Mouse (Mus musculus): ENCODE measurements around the gene 4930415O20Rik. TPM values are rescaled to one million over a fixed set of nuclear protein-coding genes. Genes with fewer than 3 reads are reported as not detected.

The 4930415O20Rik gene
- polyA plus RNA-seq, 1 experiment = not detected

DNA sequence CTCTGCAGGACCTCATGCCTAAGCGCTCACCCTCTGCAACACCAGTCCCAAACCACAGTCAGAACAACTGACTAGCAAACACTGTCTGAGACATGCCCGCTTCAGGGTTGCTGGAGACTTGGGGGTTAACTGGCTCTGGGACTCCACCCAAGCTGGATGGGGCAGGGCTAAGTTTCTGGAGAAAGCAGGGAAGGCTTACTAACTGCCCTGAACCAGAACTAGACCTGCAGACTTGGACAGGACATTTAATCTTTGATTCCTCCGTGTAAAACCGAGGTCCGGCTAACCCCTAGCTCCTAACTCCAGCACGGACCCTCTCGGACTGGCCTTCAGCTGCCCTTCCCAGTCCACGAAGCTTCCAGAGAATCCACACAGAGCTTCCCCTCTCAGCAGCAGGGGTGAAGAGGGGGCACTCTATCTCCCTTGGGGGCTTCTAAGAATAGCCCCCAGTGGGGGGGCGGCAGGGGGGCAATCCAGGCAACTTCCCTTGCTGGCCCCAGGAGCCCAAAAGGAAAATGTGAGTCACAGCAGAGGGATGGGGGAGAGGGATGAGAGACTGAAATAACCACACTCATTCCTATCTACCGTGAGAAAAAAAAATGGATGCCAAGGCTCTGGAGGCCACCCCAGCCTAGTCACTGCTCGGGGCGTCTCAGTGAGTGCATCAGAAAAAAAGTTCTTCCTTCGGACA lies 31.5 kb downstream of the 4930415O20Rik start:
- no peak for TF ChIP-seq POLR2A (IDR thresholded peaks at IDR 0.05; ENCODE audit: borderline replicate concordance, low read depth, low read length)
- no peak for TF ChIP-seq CTCF (IDR thresholded peaks at IDR 0.05; ENCODE audit: low read depth, low read length)
- Histone ChIP-seq H3K4me3 (ENCODE audit: insufficient read depth, low read length) (no peak overlapping the region), H3K4me1 (ENCODE audit: control insufficient read depth, insufficient read depth, low read length) (no peaks in the 10 kb centered on the region), H3K27ac (ENCODE audit: insufficient read depth, low read depth, low read length) (no peak overlapping the region)

DNA sequence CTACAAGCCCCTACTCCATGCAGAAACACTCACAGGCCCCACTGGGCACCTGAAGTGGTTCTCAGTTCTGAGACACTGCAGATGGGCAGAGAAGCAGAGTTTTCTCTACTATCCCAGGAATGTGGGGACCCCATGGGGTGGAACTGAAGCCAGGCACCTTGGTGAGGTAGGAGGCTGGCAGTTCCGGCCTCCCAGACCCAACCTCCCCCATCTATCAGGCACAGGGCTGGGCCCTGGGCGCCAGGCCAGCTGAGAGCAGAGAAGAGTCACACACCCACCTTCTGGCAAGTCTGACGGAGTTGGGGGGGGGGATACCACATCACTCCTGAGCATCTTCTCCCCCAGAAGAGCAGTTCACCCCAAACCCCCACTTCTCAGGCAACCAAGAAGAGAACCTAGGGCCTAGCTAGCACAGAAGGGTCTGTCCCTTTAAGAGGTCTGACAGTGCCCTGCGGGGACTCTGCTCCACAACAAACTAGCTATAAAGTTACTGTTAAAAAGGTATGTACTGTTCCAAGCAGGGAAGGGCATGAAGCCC lies 32.2 kb downstream of the 4930415O20Rik start:
- Histone ChIP-seq H3K4me1 (ENCODE audit: control insufficient read depth, insufficient read depth, low read length) (no peaks in the 10 kb centered on the region), H3K4me3 (ENCODE audit: insufficient read depth, low read length) (no peak overlapping the region), H3K27ac (ENCODE audit: insufficient read depth, low read depth, low read length) (no peak overlapping the region)
- no peak for TF ChIP-seq POLR2A (IDR thresholded peaks at IDR 0.05; ENCODE audit: borderline replicate concordance, low read depth, low read length)
- TF ChIP-seq CTCF (IDR thresholded peaks at IDR 0.05; ENCODE audit: low read depth, low read length) = no peak

DNA sequence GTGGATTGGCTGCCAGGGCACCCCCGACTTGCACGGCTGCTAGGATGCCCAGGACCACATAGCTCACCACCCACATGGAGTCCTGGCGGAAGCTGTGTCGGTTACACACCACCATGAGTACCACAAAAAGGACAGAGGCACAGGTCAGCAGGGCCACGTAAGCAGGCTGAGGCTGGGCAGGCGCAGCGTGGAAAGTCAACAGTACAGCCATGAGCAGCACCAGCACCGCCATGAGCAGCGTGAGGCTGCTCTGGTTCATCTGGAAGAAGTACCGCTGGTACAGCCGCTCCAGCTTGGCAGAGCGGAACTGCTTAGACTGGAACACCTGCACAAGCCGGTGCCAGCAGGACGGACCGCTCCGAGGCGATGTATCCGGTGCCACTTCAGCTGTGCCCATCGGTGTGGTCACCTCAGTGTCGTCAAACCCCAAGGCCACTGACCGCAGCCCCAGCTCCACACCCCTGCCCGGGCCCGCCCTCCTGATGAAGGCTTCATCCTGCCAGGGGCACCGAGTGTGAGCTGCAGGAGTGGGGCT lies 33.3 kb downstream of the 4930415O20Rik start:
- H3K4me1 ChIP-seq (ENCODE audit: control insufficient read depth, insufficient read depth, low read length) = no peaks in the 10 kb centered on the region
- no peak for TF ChIP-seq POLR2A (IDR thresholded peaks at IDR 0.05; ENCODE audit: borderline replicate concordance, low read depth, low read length)
- no peak for TF ChIP-seq CTCF (IDR thresholded peaks at IDR 0.05; ENCODE audit: low read depth, low read length)
- no peak overlapping the region for H3K4me3 ChIP-seq (ENCODE audit: insufficient read depth, low read length)
- H3K27ac ChIP-seq (ENCODE audit: insufficient read depth, low read depth, low read length) = no peak overlapping the region

DNA sequence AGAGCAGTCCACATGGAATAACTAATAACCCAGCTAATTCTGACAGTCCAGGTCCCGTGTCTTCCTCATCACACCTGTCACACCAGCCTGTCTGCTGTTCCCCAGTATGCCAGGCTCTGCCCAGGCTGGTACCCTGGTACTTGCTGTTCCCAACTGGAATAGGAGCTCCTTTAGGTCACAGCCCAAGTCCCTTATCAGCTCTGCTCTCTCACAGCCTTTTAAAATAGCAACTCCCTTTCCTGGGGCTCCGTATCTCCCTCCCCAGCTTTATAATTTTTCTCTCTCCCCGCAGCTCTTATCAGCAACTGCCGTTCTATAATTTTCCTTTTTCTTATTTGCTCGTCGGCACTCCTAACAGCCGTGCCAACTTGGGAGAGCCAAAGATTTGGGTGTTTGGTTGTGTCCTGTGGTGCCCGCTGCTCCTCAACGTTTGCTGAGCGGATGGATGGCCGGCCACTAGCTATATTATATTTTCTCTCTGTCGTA lies 35.3 kb downstream of the 4930415O20Rik start:
- Histone ChIP-seq H3K27ac (ENCODE audit: insufficient read depth, low read depth, low read length) (no peak overlapping the region), H3K4me3 (ENCODE audit: insufficient read depth, low read length) (no peak overlapping the region), H3K4me1 (ENCODE audit: control insufficient read depth, insufficient read depth, low read length) (no peaks in the 10 kb centered on the region)
- no peak for TF ChIP-seq POLR2A (IDR thresholded peaks at IDR 0.05; ENCODE audit: borderline replicate concordance, low read depth, low read length)
- TF ChIP-seq CTCF (IDR thresholded peaks at IDR 0.05; ENCODE audit: low read depth, low read length) = no peak

DNA sequence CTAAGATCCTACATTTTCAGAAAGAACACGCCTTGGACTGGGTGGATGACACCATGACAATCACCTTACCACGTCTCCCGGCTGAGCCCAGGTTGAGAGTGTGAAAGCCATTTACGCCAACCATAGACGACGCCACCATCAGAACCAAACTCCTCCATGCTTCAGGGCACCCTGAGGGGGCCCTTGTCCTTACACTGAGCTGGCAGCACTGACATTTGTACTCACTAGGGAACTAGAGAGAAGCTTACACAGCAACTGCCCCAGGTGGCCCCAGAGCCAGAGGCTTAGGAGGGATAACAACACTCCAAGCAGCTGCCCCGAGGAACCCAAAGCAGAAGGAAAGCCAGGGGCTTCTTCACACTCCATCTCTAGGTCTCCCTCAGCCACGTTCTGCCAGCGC lies 35.9 kb downstream of the 4930415O20Rik start:
- TF ChIP-seq POLR2A (IDR thresholded peaks at IDR 0.05; ENCODE audit: borderline replicate concordance, low read depth, low read length) = no peak
- no peak for TF ChIP-seq CTCF (IDR thresholded peaks at IDR 0.05; ENCODE audit: low read depth, low read length)
- Histone ChIP-seq H3K4me1 (ENCODE audit: control insufficient read depth, insufficient read depth, low read length) (no peaks in the 10 kb centered on the region), H3K4me3 (ENCODE audit: insufficient read depth, low read length) (no peak overlapping the region), H3K27ac (ENCODE audit: insufficient read depth, low read depth, low read length) (no peak overlapping the region)

DNA sequence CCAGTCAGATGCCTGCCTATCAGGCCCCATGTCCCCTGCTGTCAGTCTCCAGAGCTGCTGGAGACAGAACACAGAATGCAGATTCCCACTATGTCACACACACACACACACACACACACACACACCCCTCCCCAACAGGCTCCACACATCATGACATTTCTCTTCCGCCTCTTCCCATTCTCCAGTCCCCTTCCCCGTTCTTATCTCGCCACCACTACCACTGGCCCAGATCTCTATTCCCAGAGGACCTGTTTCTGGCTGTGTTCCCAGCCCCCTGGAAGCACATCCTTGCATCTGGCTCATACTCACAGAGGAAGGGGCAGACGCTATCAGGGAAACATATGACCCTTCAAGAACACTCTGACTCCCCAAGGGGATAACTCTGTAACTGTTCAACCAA lies 36.8 kb downstream of the 4930415O20Rik start:
- no peaks in the 10 kb centered on the region for H3K4me1 ChIP-seq (ENCODE audit: control insufficient read depth, insufficient read depth, low read length)
- H3K27ac ChIP-seq (ENCODE audit: insufficient read depth, low read depth, low read length) = no peak overlapping the region

DNA sequence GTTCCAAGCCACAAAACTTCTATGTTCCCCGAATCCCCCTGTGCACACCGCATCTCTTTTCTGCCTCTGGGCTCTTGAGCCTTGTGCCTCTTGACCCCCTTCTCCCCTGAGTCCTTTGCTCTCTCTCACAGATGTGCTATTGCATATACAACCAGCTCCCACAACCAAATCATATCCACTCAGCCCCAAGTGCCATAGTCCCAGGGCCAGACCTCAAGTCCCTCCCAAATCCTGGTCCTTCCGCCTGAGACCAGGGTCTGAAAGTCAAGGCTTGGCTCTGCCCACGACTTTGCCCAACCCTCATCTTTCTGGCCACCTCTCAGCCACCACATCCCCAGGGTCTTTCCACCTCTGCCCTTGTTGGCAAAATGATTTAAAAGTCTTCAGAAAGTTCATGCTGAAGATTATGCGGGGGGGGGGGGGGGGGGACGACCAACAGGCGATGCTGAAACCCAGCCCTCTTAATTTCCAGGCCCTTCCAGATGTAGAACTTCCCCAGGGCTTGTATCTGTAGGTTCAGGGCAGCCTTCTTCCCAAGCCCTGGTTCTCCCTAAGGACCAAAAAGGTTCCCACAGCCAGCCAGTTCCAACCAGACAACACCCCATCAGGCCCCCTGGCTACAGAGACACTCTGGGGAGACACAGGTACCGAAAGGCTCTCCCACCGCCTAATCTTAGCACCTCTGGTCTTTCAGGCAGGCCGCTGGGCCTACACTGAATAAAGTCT lies 37.4 kb downstream of the 4930415O20Rik start:
- no peak overlapping the region for H3K4me3 ChIP-seq (ENCODE audit: insufficient read depth, low read length)
- H3K4me1 ChIP-seq (ENCODE audit: control insufficient read depth, insufficient read depth, low read length) = no peaks in the 10 kb centered on the region
- no peak overlapping the region for H3K27ac ChIP-seq (ENCODE audit: insufficient read depth, low read depth, low read length)
- TF ChIP-seq CTCF (IDR thresholded peaks at IDR 0.05; ENCODE audit: low read depth, low read length) = no peak
- TF ChIP-seq POLR2A (IDR thresholded peaks at IDR 0.05; ENCODE audit: borderline replicate concordance, low read depth, low read length) = no peak

More for the DNA sequence above, 36.8 kb downstream of the 4930415O20Rik start:
- no peak overlapping the region for H3K4me3 ChIP-seq (ENCODE audit: insufficient read depth, low read length)
- TF ChIP-seq POLR2A (IDR thresholded peaks at IDR 0.05; ENCODE audit: borderline replicate concordance, low read depth, low read length) (no peak), CTCF (IDR thresholded peaks at IDR 0.05; ENCODE audit: low read depth, low read length) (no peak)

DNA sequence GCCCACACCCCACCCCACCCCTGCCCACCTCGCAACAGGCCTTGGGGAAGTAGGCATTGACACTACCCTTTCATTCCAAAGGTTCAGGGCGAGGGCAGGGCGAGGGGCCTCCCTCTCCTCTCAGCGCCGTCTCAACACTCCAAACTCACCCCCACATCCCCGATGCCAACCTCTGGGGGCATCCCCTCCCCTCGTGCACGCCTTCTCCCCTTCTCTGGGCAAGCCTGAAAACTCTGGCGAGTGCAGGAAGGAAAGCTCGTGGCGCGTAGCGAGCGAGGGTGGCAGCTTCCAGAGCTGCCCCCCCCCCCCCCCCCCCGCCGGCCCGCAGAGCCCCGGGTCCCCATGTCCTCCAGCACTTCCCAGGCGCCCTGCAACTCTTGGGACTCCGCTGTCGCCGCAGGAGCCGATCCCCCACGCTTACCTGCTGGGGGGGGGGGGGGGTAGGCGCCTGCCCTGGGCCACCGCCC lies 38.0 kb downstream of the 4930415O20Rik start:
- no peak for TF ChIP-seq CTCF (IDR thresholded peaks at IDR 0.05; ENCODE audit: low read depth, low read length)
- TF ChIP-seq POLR2A (IDR thresholded peaks at IDR 0.05; ENCODE audit: borderline replicate concordance, low read depth, low read length) = no peak
- no peak overlapping the region for H3K4me3 ChIP-seq (ENCODE audit: insufficient read depth, low read length)
- H3K4me1 ChIP-seq (ENCODE audit: control insufficient read depth, insufficient read depth, low read length) = no peaks in the 10 kb centered on the region
- H3K27ac ChIP-seq (ENCODE audit: insufficient read depth, low read depth, low read length) = no peak overlapping the region

DNA sequence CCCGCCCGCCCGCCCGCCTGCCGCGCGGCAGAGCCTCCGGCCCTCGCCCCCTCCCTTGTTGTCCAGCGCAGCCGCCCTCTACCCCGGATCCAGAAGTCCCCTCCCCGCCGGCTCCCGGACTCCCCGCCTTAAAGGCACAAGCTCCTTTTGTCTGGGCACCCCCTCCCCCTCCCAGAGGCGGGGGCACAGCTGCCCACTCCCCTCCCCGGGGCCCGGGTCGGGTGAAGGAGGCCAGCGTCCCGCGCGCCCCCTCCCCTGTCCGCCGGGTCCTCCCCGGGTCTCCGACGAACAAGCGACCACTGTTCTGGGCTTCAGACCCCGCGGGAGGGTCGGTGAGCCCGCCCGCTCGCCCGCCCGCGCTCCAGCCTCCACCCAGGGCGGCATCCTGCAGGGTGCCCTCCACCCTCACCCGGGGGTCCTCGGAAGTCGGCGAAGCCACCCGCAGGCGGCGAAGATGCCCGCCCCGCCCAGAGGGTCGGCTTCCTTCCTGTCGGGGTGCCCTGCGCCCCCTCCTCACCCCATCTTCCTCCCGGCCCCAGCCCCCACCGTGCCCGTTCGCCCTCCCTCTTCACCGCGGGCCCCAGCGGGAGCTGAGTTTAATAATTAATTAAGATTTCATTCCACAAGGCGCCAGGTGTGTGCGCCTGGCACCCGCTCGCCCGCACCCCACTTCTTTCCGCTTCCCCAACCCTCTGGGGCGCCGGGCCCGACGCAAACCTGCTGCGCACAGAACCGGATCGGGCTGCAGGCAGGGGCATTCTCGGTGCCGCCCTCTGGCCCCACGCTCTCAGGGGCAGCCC lies 38.7 kb downstream of the 4930415O20Rik start, which contains the start of gene Adcy6:
Gene Adcy6 (minus strand): TSS at position 746 of the 800 bp plus-strand sequence.
- Histone ChIP-seq H3K4me1 (ENCODE audit: control insufficient read depth, insufficient read depth, low read length) (no peaks in the 10 kb centered on the region), H3K4me3 (ENCODE audit: insufficient read depth, low read length) (peak within 1 kb of the TSS; percentile 21; the same call in 1 of the 2 replicates), H3K27ac (ENCODE audit: insufficient read depth, low read depth, low read length) (no peak within 1 kb of the TSS)
- TF ChIP-seq CTCF (IDR thresholded peaks at IDR 0.05; ENCODE audit: low read depth, low read length) (no peak), POLR2A (IDR thresholded peaks at IDR 0.05; ENCODE audit: borderline replicate concordance, low read depth, low read length) (no peak)
